Mouse (Mus musculus) kidney, adult 11 months (tissue): Measurements from ENCODE around the gene Neurl2.
"Not testable (repeated sequence)": the region's sequence is repeated elsewhere in the genome, so short reads cannot be mapped to it uniquely, and the experiment has no call there.

Source experiments
- DNase-seq: peaks from one replicate; pipeline ENCODE4 v3.0.0; 2022

Neurl2 gene

DNA sequence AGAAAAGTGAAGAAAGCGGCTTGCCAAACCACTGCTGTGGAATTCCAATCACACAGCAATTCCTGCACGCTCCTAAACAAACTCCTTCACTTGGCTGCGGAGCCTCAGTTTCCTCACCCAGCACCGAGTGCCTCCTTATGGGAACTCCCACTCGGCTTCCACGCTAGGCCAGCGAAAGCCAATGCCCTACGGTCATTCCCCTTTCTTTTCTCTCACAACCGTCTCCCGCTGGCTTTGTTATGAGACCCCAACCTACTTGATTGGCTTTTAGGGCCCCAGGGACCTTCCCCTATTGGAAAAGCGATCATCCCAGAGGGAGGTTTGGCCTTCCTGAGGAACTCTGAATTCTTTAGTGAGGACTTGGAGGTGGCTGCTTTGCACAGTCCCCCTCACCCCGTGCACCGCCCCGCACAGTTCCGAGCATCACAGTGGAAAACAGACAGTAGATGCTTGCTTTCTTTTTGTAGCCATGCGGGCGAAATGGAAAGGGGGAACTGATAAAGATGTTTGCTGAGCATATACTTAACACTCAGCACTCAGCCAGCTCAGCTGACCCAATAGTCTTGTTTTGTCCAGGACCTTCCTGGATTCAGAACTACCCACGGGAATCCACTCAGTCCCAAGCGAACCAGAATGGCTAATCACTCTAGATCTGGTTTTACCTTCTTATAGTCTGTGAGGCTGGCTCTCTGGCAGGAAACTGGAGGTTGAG, 24.7 kb upstream of the Neurl2 start:
- no peak for DNase-seq

DNA sequence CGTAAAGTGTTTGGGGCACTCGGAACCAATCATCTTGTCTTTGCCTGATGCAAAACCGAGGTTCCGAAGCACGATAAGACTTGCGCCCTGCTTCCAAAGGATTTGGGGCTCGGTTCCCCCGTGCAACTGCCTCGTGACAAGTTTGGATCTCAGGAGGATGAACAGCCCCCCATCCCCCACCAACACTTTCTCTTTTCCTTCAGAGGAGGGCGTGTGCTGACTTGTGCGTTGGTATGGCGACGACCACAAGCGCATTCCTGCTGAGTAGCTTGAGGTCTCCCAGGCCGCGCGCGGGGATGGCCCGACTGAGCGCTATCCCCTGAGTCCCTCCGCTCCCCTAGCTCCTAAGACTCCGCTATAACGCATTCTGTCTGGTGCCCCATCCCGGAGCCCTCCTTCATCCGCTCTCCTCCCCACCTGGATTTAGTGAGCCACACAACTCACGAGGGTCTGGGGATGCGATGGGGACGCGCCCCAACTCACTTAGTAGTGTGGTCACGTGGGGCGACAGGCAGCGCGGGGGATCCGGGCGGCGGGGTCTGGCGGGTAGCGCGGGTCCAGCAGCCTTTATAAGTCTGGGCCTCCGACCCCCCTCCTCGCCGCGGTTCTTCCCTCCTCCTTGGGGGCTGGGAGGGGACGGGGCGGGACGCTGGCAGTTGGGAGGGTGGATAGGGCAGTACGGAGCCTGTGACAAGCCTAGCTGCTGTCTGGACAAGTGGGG, 24.0 kb upstream of the Neurl2 start, which contains the start of gene Pltp:
TSS of gene Pltp (minus strand) at position 611 of the 721 bp plus-strand sequence.
- DNase-seq = no peak

DNA sequence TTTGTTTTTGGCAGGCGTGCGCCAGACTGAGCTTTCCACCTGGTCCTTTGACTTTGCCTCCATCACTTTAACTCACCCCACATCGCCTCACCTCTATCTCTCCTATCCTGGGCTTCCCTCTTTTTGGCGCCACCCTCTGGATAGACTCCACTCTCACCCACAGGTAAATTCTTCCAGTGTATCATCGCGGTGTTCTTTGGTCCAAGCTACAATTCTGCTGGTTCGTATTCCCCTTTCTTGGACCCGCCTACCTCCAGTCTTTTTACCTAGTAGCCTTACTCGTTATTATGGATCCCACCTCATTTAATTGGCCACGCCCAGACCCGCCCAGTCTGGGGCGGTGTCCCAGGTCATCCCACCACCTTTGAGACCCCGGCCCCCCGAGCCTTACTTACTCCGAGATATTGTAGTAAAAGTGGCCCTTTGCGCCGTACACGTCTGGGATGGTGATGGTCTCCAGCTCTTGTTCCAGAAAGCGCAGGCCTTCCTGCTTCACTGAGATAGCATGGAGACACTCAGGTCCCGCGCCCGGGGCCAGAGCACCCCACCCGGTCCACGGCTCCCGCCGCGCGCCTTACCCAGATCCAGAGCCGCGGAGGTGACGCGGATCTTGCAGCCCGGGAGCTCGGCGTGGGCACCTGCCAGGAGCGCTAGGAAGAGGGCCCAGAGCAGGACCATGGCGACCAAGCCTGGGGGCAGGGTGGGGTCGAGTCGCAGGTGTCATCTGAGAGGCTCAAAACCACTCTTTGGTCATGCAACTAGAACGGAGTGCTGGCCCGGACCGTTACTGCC, 23.2 kb upstream of the Neurl2 start:
- no peak for DNase-seq

DNA sequence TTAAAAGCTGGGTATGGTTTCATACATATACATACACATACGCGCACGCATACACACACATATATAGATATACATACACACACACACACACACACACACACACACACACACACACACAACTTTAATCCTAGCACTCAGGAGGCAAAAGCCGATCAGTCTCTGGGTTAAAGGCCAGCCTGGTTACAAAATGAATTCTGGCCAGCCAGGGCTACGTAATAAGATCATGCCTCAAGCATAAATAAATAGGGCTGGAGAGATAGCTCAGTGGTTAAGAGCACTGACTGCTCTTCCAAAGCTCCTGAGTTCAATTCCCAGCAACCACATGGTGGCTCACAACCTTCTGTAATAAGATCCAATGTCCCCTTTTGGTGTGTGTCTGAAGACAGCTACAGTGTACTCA, 22.3 kb upstream of the Neurl2 start:
- DNase-seq = not testable (repeated sequence)

DNA sequence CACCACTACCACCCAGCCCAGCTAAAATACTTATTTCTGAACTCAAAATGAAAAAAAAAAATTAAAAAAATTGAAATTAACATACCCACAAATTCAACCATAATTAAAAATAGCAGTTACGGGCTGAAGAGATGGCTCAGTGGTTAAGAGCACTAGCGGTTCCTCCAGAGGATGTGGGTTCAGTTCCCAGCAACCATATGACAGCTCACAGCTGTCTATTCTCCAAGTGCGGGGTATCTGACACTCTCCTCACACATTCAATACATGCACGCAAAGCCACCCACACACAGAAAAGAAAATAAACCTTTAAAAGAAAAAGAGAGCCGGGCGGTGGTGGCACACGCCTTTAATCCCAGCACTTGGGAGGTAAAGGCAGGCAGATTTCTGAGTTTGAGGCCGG, 16.8 kb upstream of the Neurl2 start:
- no peak for DNase-seq

DNA sequence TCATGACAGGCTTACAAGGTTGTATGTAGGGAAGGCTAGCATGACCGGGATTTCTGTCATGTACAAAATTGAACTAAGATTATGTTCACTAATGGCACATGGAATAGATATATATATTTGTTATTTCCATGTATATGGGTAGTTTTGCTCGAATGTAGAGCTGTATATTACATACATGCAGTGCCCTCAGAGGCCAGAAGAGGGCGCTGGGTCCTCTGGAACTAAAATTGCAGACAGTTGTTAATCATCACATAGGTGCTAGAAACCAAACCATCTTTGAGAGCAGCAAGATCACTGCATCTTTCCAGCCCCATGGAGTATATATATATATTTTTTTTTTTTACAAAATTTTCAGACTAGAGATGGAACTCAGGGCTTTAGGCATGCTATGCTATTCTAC, 12.5 kb upstream of the Neurl2 start:
- DNase-seq = no peak

- DNase-seq = no peak
Measured at GRCm38 (mm10) chr2:164835164-164835563, 1.9 kb upstream of the Neurl2 start.

DNA sequence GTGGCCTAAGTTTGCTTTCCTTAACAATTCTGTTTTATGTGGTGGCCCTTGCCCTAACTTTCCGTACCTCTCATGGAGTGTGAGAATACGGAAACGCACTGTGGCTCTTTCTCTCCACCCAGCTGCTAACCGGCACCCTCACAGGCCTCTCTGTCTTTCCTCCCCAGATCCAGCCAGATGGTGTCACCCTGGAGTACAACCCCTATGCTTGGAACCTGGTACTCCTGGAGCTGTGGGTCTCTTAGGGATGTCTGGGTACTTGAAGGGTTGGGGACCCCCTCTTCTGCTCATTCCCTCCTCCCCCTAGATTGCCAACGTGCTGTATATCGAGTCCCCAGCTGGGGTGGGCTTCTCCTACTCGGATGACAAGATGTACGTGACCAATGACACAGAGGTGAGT, 1.3 kb upstream of the Neurl2 start:
- no peak for DNase-seq

DNA sequence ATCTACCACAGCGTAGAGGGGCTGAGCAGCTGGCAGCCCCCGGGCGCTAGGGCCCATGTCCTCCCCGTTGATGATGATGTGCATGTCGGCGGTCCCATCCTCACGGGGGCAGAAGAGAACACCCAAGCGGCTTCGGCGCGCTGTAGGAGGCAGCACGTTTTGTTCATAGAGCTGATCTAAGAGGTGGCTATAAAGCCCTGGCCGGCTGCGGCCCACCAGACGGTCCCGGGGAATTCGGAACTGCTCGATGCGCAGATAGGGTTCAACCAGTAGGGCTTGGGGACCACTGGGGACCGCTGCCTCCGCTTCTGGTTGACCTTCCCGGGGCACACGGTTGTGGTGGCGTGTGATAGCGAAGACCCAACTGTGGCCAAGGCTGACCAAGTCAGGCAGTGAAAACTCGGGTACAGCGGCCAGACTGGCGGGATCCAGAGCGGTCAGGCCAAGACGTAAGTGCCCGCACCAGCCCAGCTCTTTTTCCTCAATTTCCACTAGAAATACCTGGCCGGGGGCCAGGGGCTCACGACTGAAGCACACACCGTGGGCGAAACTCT, 431 bp downstream of the Neurl2 start, which contains the start of gene Ctsa:
TSS of gene Ctsa (plus strand) at position 126 of the 554 bp plus-strand sequence.
- DNase-seq = peak; percentile 69

- DNase-seq = no peak
Measured at GRCm38 (mm10) chr2:164832032-164832747, 1.1 kb downstream of the Neurl2 start.

DNA sequence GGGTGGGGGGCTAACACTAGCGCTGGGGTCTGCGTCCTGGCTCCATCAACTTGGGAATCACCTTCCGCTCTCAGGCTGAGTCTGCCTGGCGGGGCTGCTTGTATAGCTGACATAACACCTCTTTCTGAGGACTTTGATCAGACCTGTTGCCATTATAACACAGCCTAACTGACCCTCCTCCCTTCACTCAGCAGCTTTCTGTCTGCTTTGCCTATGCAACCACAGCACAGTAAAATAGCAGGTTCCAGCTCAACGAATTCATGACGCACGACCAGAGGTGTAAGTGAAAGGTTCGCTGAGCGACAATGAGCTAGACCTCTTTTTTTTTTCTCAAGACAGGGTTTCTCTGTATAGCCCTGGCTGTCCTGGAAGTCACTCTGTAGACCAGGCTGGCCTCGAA, 2.2 kb downstream of the Neurl2 start:
- DNase-seq = peak; percentile 33

DNA sequence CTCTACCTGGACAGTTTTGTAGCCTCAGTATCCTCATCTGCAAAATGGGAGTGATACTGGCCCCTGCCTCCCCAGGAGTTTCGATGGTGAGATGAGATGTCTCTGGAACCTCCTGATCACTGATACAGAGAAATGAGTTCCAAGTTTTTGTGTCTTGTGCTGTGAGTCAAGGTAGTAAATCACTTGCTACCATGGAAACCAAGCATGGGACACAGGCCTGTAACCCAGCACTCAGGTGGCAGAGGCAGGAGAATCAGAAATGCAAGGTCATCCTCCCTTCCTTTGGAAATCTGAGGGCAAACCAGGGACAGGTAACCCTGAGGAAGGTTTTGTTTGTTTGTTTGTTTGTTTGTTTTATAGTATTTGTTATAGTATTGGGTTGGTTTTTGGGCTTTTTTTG, 4.2 kb downstream of the Neurl2 start:
- DNase-seq = no peak

DNA sequence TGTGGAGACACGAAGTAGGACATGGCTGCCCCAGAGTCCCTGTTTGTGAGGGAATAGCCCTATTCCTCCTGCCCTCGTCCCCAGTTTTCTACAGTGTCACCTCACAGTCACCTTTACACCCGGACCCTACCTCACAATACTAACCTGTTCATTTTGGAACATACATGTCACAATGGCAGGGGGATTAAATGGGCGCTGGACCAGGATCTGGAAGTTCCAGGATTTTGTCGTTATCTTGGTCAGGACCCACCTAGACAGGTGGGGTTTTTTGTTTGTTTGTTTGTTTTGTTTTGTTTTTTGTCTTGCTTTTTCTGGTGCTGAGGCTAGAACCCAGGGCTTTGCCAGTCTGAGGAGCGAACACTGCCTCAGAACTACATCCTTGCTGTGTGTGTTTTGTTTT, 4.8 kb downstream of the Neurl2 start, which contains the start of gene Spata25:
TSS of gene Spata25 (minus strand) at position 101 of the 400 bp plus-strand sequence.
- no peak for DNase-seq

- DNase-seq = no peak
Measured at GRCm38 (mm10) chr2:164827146-164827850, 6.0 kb downstream of the Neurl2 start.

- no peak for DNase-seq
Measured at GRCm38 (mm10) chr2:164825521-164825920, 7.7 kb downstream of the Neurl2 start.

DNA sequence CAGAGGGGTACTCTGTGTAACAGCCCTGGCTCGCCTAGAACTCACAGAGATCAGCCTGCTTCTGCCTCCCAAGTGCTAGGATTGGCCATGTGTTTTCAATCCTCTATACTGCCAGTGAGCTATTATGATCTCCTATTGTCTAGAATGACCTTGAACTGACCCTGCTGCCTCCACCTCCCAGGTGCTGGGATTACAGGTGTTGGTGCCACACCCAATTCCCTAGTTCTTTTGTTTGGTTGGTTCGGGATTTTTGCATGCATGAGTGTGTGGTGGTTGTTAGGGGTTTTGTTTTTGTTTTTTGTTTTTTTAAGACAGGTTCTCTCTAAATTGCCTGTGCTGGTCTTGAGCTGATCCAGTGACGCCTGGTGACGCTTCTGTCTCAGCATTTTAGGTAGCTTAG, 9.3 kb downstream of the Neurl2 start:
- no peak for DNase-seq

GRCm38 (mm10) chr2:164823181-164823585, 10.1 kb downstream of the Neurl2 start:
- DNase-seq = no peak

GRCm38 (mm10) chr2:164822636-164823165, 10.6 kb downstream of the Neurl2 start, which contains the start of gene Zswim1:
Gene Zswim1 (plus strand): TSS chr2:164822686.
- DNase-seq = peak; percentile 99

GRCm38 (mm10) chr2:164821060-164821459, 12.2 kb downstream of the Neurl2 start:
- no peak for DNase-seq

- no peak for DNase-seq
Measured at GRCm38 (mm10) chr2:164817703-164818102, 15.6 kb downstream of the Neurl2 start.

DNA sequence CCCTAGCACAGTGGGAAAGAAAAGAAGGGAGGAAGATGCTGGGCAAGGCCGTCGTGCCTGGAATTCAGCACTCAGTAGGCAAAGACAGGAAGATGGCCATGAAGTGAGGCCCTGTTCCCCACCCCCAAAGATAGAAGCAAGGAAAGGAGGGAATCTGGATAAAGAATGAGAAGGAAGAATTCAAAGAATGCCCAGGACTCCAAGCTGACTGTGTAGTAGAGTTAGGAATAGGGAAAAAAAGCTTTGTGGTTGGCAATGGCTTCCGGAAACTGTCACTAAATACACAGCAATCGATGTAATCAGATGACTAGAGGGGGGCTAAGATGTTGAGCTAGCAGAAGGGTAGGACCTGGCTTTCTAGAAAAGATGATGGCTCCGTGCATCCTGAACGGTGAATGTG, 16.1 kb downstream of the Neurl2 start:
- no peak for DNase-seq
